Mouse (Mus musculus) MEL (cell line): ENCODE measurements around the gene Hkdc1. TPM values are rescaled to one million over a fixed set of nuclear protein-coding genes. Genes with fewer than 3 reads are reported as not detected.

Experiments used
- DNase-seq: peaks from one replicate; pipeline ENCODE4 v3.0.0; 2011; ENCODE audit warnings: low read depth, low spot score
- H3K27ac ChIP-seq: 2 replicates; pipeline ENCODE4 v1.5.1; 2012; ENCODE audit warnings: low read depth, mild to moderate bottlenecking, control low read depth, low read length, moderate library complexity; ENCODE audit not compliant: control insufficient read depth
- H3K27me3 ChIP-seq, 2 experiments: fragments of 150-350 bp in 1 of 2; sonication (generic) in 1 of 2; 2 replicates each; pipeline ENCODE4 v1.6.1; 2012; ENCODE audit warnings: low read length in 2 of 2, mild to moderate bottlenecking in 2 of 2, improper control_type of control experiment in 1 of 2, moderate library complexity in 1 of 2; ENCODE audit not compliant: insufficient read depth in 2 of 2, control insufficient read depth in 1 of 2
- H3K36me3 ChIP-seq, 2 experiments: 2 replicates each; pipeline ENCODE4 v1.6.1; 2012 to 2014; ENCODE audit warnings: low read length in 2 of 2, improper control_type of control experiment in 1 of 2, inconsistent platforms in 1 of 2, mild to moderate bottlenecking in 1 of 2; ENCODE audit not compliant: insufficient read depth in 2 of 2, control insufficient read depth in 1 of 2
- H3K4me1 ChIP-seq, 2 experiments: fragments of 150-350 bp in 1 of 2; sonication (generic) in 1 of 2; 2 replicates each; pipeline ENCODE4 v1.6.1; 2012; ENCODE audit warnings: low read length in 2 of 2, improper control_type of control experiment in 1 of 2, mild to moderate bottlenecking in 1 of 2; ENCODE audit not compliant: insufficient read depth in 2 of 2, control insufficient read depth in 1 of 2
- H3K4me3 ChIP-seq, 2 experiments: fragments of 150-350 bp in 1 of 2; sonication (generic) in 1 of 2; 2 replicates each; pipeline ENCODE4 v1.5.1; 2012; ENCODE audit warnings: low read depth in 2 of 2, low read length in 2 of 2, mild to moderate bottlenecking in 2 of 2, moderate library complexity in 2 of 2, control low read depth in 1 of 2, improper control_type of control experiment in 1 of 2; ENCODE audit not compliant: control insufficient read depth in 1 of 2, insufficient read depth in 1 of 2
- H3K79me2 ChIP-seq: 2 replicates; pipeline ENCODE4 v1.6.1; 2012; ENCODE audit warnings: mild to moderate bottlenecking, low read length, moderate library complexity; ENCODE audit not compliant: control insufficient read depth, poor library complexity, insufficient read depth
- H3K9ac ChIP-seq: 2 replicates; pipeline ENCODE4 v1.6.1; 2012; ENCODE audit warnings: low read depth, mild to moderate bottlenecking, control low read depth, low read length, moderate library complexity; ENCODE audit not compliant: control insufficient read depth, poor library complexity, severe bottlenecking
- H3K9me3 ChIP-seq: fragments of 150-350 bp; sonication (generic); replicated peaks from 2 replicates; pipeline ENCODE4 v1.6.1; 2012; ENCODE audit warnings: mild to moderate bottlenecking, low read length, improper control_type of control experiment, moderate library complexity; ENCODE audit not compliant: insufficient read depth
- BHLHE40 ChIP-seq: IDR thresholded peaks from 2 replicates; pipeline ENCODE4 v1.6.1; 2012; ENCODE audit warnings: low read depth, mild to moderate bottlenecking, inconsistent platforms, low read length, improper control_type of control experiment, borderline replicate concordance
- CHD1 ChIP-seq: IDR thresholded peaks from 2 replicates; pipeline ENCODE4 v1.6.1; 2012; ENCODE audit warnings: low read depth, mild to moderate bottlenecking, inconsistent platforms, low read length, improper control_type of control experiment
- CHD2 ChIP-seq: IDR thresholded peaks from 2 replicates; pipeline ENCODE4 v1.6.1; 2011; ENCODE audit warnings: low read length, improper control_type of control experiment
- E2F4 ChIP-seq: IDR thresholded peaks from 2 replicates; pipeline ENCODE4 v1.6.1; 2011; ENCODE audit warnings: low read depth, low read length, improper control_type of control experiment, borderline replicate concordance
- ELF1 ChIP-seq: IDR thresholded peaks from 2 replicates; pipeline ENCODE4 v1.6.1; 2014; ENCODE audit warnings: low read depth, mild to moderate bottlenecking, inconsistent platforms, low read length, improper control_type of control experiment, moderate library complexity
- EP300 ChIP-seq, 2 experiments: IDR thresholded peaks; 2 replicates each; pipeline ENCODE4 v1.6.1; 2011; ENCODE audit warnings: improper control_type of control experiment in 2 of 2, low read length in 2 of 2, low read depth in 1 of 2, mild to moderate bottlenecking in 1 of 2
- ETS1 ChIP-seq: IDR thresholded peaks from 2 replicates; pipeline ENCODE4 v1.6.1; 2012; ENCODE audit warnings: low read depth, mild to moderate bottlenecking, inconsistent platforms, low read length, improper control_type of control experiment, moderate library complexity
- GATA1 ChIP-seq: IDR thresholded peaks from 2 replicates; pipeline ENCODE4 v1.6.1; 2011; ENCODE audit warnings: low read depth, low read length, improper control_type of control experiment
- MAX ChIP-seq: IDR thresholded peaks from 2 replicates; pipeline ENCODE4 v1.6.1; 2011; ENCODE audit warnings: low read length, improper control_type of control experiment
- MAZ ChIP-seq: IDR thresholded peaks from 2 replicates; pipeline ENCODE4 v1.6.1; 2012; ENCODE audit warnings: low read depth, mild to moderate bottlenecking, inconsistent platforms, low read length, improper control_type of control experiment
- MEF2A ChIP-seq: IDR thresholded peaks from 2 replicates; pipeline ENCODE4 v1.6.1; 2014; ENCODE audit warnings: low read depth, mild to moderate bottlenecking, inconsistent platforms, low read length, improper control_type of control experiment; ENCODE audit not compliant: poor library complexity, insufficient replicate concordance, severe bottlenecking; ENCODE audit errors: extremely low read depth
- MXI1 ChIP-seq: IDR thresholded peaks from 2 replicates; pipeline ENCODE4 v1.6.1; 2011; ENCODE audit warnings: mild to moderate bottlenecking, low read depth, low read length, improper control_type of control experiment
- MYB ChIP-seq: IDR thresholded peaks from 2 replicates; pipeline ENCODE4 v1.6.1; 2011; ENCODE audit warnings: mild to moderate bottlenecking, low read depth, low read length, improper control_type of control experiment
- MYC ChIP-seq: IDR thresholded peaks from 2 replicates; pipeline ENCODE4 v1.6.1; 2011; ENCODE audit warnings: low read depth, mild to moderate bottlenecking, low read length, improper control_type of control experiment, moderate library complexity
- NELFE ChIP-seq: IDR thresholded peaks from 2 replicates; pipeline ENCODE4 v1.6.1; 2011; ENCODE audit warnings: low read depth, low read length, improper control_type of control experiment
- NRF1 ChIP-seq: IDR thresholded peaks from 2 replicates; pipeline ENCODE4 v1.6.1; 2014; ENCODE audit warnings: low read depth, mild to moderate bottlenecking, inconsistent platforms, low read length, improper control_type of control experiment, moderate library complexity; ENCODE audit not compliant: poor library complexity, insufficient read depth, severe bottlenecking
- POLR2A ChIP-seq, 2 experiments: IDR thresholded peaks; 2 replicates each; pipeline ENCODE4 v1.6.1; 2011 to 2012; ENCODE audit warnings: low read length in 2 of 2, mild to moderate bottlenecking in 2 of 2, control low read depth in 1 of 2, improper control_type of control experiment in 1 of 2, low read depth in 1 of 2, moderate library complexity in 1 of 2; ENCODE audit not compliant: control insufficient read depth in 1 of 2, insufficient read depth in 1 of 2, poor library complexity in 1 of 2
- POLR2AphosphoS5 ChIP-seq: IDR thresholded peaks from 2 replicates; pipeline ENCODE4 v1.6.1; 2012; ENCODE audit warnings: low read depth, borderline replicate concordance, mild to moderate bottlenecking, inconsistent platforms, low read length, moderate library complexity, mixed read lengths
- RAD21 ChIP-seq: IDR thresholded peaks from 2 replicates; pipeline ENCODE4 v1.6.1; 2011; ENCODE audit warnings: mild to moderate bottlenecking, low read depth, low read length, improper control_type of control experiment
- SMC3 ChIP-seq: IDR thresholded peaks from 2 replicates; pipeline ENCODE4 v1.6.1; 2011; ENCODE audit warnings: low read depth, low read length, improper control_type of control experiment
- TBP ChIP-seq: IDR thresholded peaks from 2 replicates; pipeline ENCODE4 v1.8.0; 2011; ENCODE audit warnings: low read depth, low read length, improper control_type of control experiment
- TCF12 ChIP-seq: IDR thresholded peaks from 2 replicates; pipeline ENCODE4 v1.6.1; 2014; ENCODE audit warnings: low read depth, mild to moderate bottlenecking, inconsistent platforms, low read length, improper control_type of control experiment, moderate library complexity
- USF1 ChIP-seq: IDR thresholded peaks from 2 replicates; pipeline ENCODE4 v1.6.1; 2014; ENCODE audit warnings: low read depth, mild to moderate bottlenecking, inconsistent platforms, low read length, improper control_type of control experiment, moderate library complexity
- USF2 ChIP-seq, 2 experiments: IDR thresholded peaks; 2 replicates each; pipeline ENCODE4 v1.6.1; 2011 to 2012; ENCODE audit warnings: improper control_type of control experiment in 2 of 2, low read length in 2 of 2, borderline replicate concordance in 1 of 2, inconsistent platforms in 1 of 2, low read depth in 1 of 2, mild to moderate bottlenecking in 1 of 2; ENCODE audit not compliant: insufficient read depth in 1 of 2
- ZMIZ1 ChIP-seq: IDR thresholded peaks from 2 replicates; pipeline ENCODE4 v1.6.1; 2012; ENCODE audit warnings: low read depth, mild to moderate bottlenecking, inconsistent platforms, low read length, improper control_type of control experiment, moderate library complexity
- polyA plus RNA-seq, 2 experiments: library from polyadenylated mRNA; stranded (reverse) in 1 of 2; unstranded in 1 of 2; fragments of >175 nt in 1 of 2; fragments of >200 nt in 1 of 2; gene quantifications; 2 replicates each; pipeline versions ENCODE4 v1.2.1 to v1.2.4; 2012; ENCODE audit warnings: low replicate concordance in 2 of 2, low read depth in 1 of 2; ENCODE audit not compliant: insufficient read length in 2 of 2, insufficient read depth in 1 of 2, missing spikeins in 1 of 2
- total RNA-seq: library from RNA; depleted of rRNA; stranded (reverse); fragments of 300-350 nt; gene quantifications from 2 replicates; pipeline ENCODE4 v1.2.3, GENCODE M21; 2012

The Hkdc1 gene
- total and polyA plus RNA-seq, 3 experiments, result 0.38 to 0.42 TPM; not detected in 1

DNA sequence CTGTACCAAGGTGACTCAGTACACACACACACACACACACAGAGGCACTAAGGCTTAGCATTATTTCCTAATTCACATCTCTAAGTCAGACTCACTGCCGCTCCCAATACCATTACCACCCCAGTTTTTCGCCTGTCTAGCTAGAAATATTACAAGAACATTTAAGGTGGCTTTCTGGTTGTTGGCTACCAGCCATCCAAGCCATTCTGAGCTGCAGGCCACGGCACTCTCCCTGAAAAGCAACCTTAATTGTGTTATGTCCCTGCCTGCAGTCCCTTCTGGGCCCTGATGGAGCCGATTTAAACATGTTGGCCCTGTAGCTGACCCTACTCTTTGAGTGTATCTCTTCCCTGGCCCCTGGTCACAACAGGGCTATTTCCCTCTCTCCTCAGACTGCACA, 80.3 kb downstream of the Hkdc1 start:
- Histone ChIP-seq H3K9ac (peak overlapping the region; percentile 78), H3K4me1 (peaks cover 15 to 57% of the 10 kb centered on the region in 2 experiments), H3K9me3 (no peaks in the 10 kb centered on the region), H3K79me2 (peaks cover 41% of the 10 kb centered on the region), H3K36me3 (peaks cover 0 to 35% of the 10 kb centered on the region in 2 experiments; a peak in 2 of 4 replicates), H3K27me3 (no peaks in the 10 kb centered on the region), H3K4me3 (peak overlapping the region; percentile 68 to 72), H3K27ac (peak overlapping the region; percentile 90)
- TF ChIP-seq MXI1 (peak; percentile 11; the same call in 1 of the 2 replicates), USF2 (IDR thresholded peaks at IDR 0.05; ENCODE audit: borderline replicate concordance in 1 of 2, insufficient read depth in 1 of 2, low read depth in 1 of 2, low read length in 2 of 2) (no peak)
- peak; percentile 65 for DNase-seq

DNA sequence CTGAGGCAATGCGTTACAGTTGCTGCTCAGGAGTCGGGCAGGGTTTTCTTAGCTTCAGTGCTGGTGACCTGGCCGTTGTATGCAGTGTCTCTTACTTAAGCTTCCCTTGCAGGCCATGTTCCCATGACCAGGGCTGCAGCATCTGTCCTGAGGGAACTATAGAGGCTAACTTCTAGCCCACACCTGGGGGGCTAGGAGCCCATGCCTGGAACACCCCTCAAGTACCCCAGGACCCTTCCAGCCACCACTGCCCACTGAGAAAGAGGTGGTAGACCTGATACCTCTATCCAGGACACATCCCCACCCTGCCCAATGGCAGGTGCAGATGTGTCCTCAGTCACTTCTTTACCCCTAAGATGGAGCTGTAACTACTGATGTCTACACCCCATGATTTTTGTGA, 81.3 kb downstream of the Hkdc1 start:
- TF ChIP-seq TBP (no peak), MAZ (no peak), USF1 (no peak), ELF1 (no peak), NELFE (no peak), EP300 (IDR thresholded peaks at IDR 0.05; ENCODE audit: low read depth in 1 of 2, low read length in 2 of 2) (no peak), POLR2A (IDR thresholded peaks at IDR 0.05; ENCODE audit: control insufficient read depth in 1 of 2, insufficient read depth in 1 of 2, low read depth in 1 of 2, low read length in 2 of 2, poor library complexity in 1 of 2) (0 out of 4 replicates have a peak, but pooled peaks of 1 of the 2 experiments have one; percentile 9), NRF1 (no peak)
- Histone ChIP-seq H3K27me3 (no peaks in the 10 kb centered on the region), H3K4me1 (peaks cover 15 to 65% of the 10 kb centered on the region in 2 experiments), H3K79me2 (peaks cover 41% of the 10 kb centered on the region), H3K36me3 (peaks cover 0 to 44% of the 10 kb centered on the region in 2 experiments; a peak in 2 of 4 replicates), H3K4me3 (peak overlapping the region; percentile 68 to 72), H3K9ac (peak overlapping the region; percentile 78), H3K9me3 (no peaks in the 10 kb centered on the region), H3K27ac (peak overlapping the region; percentile 90)
- DNase-seq, result no peak

DNA sequence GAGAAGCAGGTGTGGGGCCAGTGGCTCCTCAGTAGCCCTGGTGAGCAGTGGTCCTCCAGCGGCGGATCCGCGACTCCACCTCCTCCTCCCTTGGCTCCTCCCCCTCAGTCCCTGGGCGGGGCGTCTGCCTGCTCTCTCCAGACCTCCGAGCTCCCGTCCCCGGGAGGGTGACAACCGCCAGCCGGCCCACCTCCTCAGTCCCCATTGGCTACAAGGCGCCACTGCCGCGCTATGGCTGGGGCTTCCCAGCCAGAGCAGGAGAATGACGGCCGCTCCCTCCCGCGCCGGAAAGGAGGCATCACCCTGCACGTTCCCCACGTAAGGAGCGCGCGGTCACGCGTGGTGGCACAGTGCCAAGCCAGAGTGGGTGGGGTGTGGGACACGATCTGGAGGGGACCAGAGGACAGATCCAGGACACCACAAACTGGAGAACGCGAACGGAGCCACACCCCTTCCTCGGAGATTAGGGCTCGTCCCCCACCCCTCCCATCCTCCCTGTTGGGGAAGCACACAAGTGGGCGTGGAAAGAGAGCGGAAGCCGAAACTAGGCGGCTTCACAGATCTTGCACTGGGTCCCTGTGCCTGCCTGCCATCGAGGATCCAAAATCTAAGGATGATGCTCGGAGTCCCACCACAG, 82.1 kb downstream of the Hkdc1 start:
- Histone ChIP-seq H3K27ac (peak overlapping the region; percentile 90), H3K4me3 (peak overlapping the region; percentile 68 to 90), H3K27me3 (no peaks in the 10 kb centered on the region), H3K9me3 (no peaks in the 10 kb centered on the region), H3K79me2 (peaks cover 41% of the 10 kb centered on the region), H3K9ac (peak overlapping the region; percentile 78), H3K4me1 (peaks cover 15 to 66% of the 10 kb centered on the region in 2 experiments), H3K36me3 (peaks cover 0 to 46% of the 10 kb centered on the region in 2 experiments; a peak in 2 of 4 replicates)
- DNase-seq, result peak; percentile 98
- peak; percentile 46; the same call in 1 of the 2 replicates for TF ChIP-seq TCF12
- TF ChIP-seq CHD1, result no peak
- TF ChIP-seq MYC, result no peak
- TF ChIP-seq POLR2AphosphoS5, result no peak
- no peak for TF ChIP-seq GATA1
- no peak for TF ChIP-seq MYB
- TF ChIP-seq TBP, result peak; percentile 63; the same call in 1 of the 2 replicates
- TF ChIP-seq CHD2, result no peak
- TF ChIP-seq ELF1, result peak; percentile 80
- TF ChIP-seq MAX, result peak; percentile 41
- no peak for TF ChIP-seq MEF2A
- TF ChIP-seq BHLHE40, result peak; percentile 70
- no peak for TF ChIP-seq E2F4
- TF ChIP-seq SMC3, result no peak
- peak; percentile 55; the same call in 1 of the 2 replicates for TF ChIP-seq ETS1
- no peak for TF ChIP-seq RAD21
- no peak; the same call in 1 of the 2 replicates for TF ChIP-seq ZMIZ1
